Mouse (Mus musculus) midbrain, postnatal 0 days (tissue): Measurements from ENCODE around the gene C1qtnf5. TPM values are rescaled to one million over a fixed set of nuclear protein-coding genes. Genes with fewer than 3 reads are reported as not detected.

ENCODE experiments used
- ATAC-seq: fragments of 200-750 bp; cut with Nextera tagmentation; 2 replicates; pipeline ENCODE4 v1.8.0; 2017; ENCODE audit warnings: moderate number of reproducible peaks, mild to moderate bottlenecking, moderate TSS enrichment, moderate library complexity; ENCODE audit not compliant: low FRiP score
- DNase-seq: peaks from one replicate; pipeline ENCODE4 v3.0.0-alpha.2; 2015; ENCODE audit warnings: low spot score
- H3K27ac ChIP-seq: fragments of 300-500 bp; sonication (generic); 2 replicates; pipeline ENCODE4 v1.5.1; 2014; ENCODE audit warnings: low read depth, mild to moderate bottlenecking, low read length, mixed read lengths
- H3K27me3 ChIP-seq: fragments of 300-500 bp; sonication (generic); 2 replicates; pipeline ENCODE4 v1.6.1; 2014; ENCODE audit warnings: low read length, control low read depth, mixed read lengths; ENCODE audit not compliant: insufficient read depth
- H3K36me3 ChIP-seq: fragments of 300-500 bp; sonication (generic); 2 replicates; pipeline ENCODE4 v1.6.1; 2014; ENCODE audit warnings: low read length, control low read depth, mixed read lengths; ENCODE audit not compliant: insufficient read depth
- H3K4me1 ChIP-seq: fragments of 300-500 bp; sonication (generic); 2 replicates; pipeline ENCODE4 v1.6.1; 2014; ENCODE audit warnings: mild to moderate bottlenecking, control low read depth, antibody characterized with exemption, low read length, mixed read lengths; ENCODE audit not compliant: insufficient read depth
- H3K4me2 ChIP-seq: fragments of 300-500 bp; sonication (generic); 2 replicates; pipeline ENCODE4 v1.6.1; 2014; ENCODE audit warnings: low read depth, mild to moderate bottlenecking, low read length, mixed read lengths; ENCODE audit not compliant: poor library complexity, severe bottlenecking
- H3K4me3 ChIP-seq: fragments of 300-500 bp; sonication (generic); 2 replicates; pipeline ENCODE4 v1.5.1; 2014; ENCODE audit warnings: low read depth, mild to moderate bottlenecking, low read length, moderate library complexity
- H3K9ac ChIP-seq: fragments of 300-500 bp; sonication (generic); replicated peaks from 2 replicates; pipeline ENCODE4 v1.6.1; 2014; ENCODE audit warnings: mild to moderate bottlenecking, low read length, moderate library complexity, mixed read lengths; ENCODE audit not compliant: poor library complexity, severe bottlenecking
- H3K9me3 ChIP-seq: fragments of 300-500 bp; sonication (generic); 2 replicates; pipeline ENCODE4 v1.6.1; 2016; ENCODE audit warnings: low read length, control low read depth
- CTCF ChIP-seq: IDR thresholded peaks from 2 replicates; pipeline ENCODE4 v1.5.1; 2016; ENCODE audit warnings: antibody characterized with exemption, mild to moderate bottlenecking
- WGBS: fragments of 180-500 bp; shearing (Covaris S2); extraction: QIAGEN DNeasy Blood & Tissue Kit; methylation state at CpG from one replicate; pipeline ENCODE4 v1.1.7; 2014; 5-methylcytosine and 5-hydroxymethylcytosine counted together
- polyA plus RNA-seq: library from polyadenylated mRNA; unstranded; fragments of >200 nt; fragmentation: Nextera tagmentation; extraction: Ambion mirVana; gene quantifications from 2 replicates; pipeline ENCODE4 v1.2.1, GENCODE M21; 2015
- total RNA-seq: library from RNA; depleted of rRNA; stranded (reverse); fragments of >200 nt; gene quantifications from 2 replicates; pipeline ENCODE4 v1.2.3, GENCODE M21; 2014

Gene C1qtnf5
- total and polyA plus RNA-seq, 2 experiments from 2014 or later = 9.9 to 29.0 TPM

DNA sequence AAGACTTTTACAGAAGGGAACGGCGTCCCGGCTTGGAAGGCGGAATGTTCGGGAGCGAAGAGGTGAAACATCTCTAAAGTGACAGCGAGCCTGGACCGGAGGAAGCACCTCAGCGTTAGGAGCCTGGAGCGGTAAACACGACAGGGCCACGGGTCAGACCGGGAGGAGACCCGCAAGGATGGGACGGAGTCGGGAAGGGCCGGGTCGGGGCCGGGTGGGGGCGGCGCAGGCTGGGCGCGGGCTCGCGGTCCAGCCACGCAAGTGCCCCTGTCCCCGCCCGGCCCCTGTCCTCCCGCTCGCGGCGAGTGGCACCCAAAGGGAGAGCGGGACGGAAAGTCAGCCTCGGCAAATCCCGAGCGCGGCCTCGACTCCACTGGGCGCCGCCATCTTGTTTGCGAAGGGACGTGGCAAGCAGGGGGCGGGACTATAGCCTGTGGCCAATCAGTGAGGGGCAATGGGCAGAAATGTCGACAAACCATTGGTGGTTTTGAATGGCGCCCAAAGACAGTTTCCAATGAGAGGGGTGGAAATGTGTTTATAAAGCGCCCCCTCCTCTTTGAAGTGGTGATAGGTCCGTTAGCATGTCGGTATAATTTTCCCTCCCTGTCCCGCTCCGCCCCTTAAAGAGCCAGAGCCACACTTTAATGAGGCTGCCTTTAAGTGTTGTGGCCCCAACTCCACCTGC is 6.2 kb downstream of the C1qtnf5 start, which contains the start of the genes Gm49380 and Rnf26:
TSS of gene Gm49380 (minus strand) at position 396 of the 685 bp plus-strand sequence.
TSS of gene Rnf26 (minus strand) at position 413 of the 685 bp plus-strand sequence.
- under 1% methylated on average over 50 of the region's 51 CpGs for WGBS
- H3K9me3 ChIP-seq = no peaks in the 10 kb centered on the region
- H3K36me3 ChIP-seq = no peaks in the 10 kb centered on the region
- DNase-seq (peak; percentile 99), ATAC-seq (peak; percentile 95)
- H3K27me3 ChIP-seq = no peaks in the 10 kb centered on the region
- peaks cover 6% of the 10 kb centered on the region; the same call in 1 of the 2 replicates for H3K4me1 ChIP-seq
- no peak within 1 kb of the TSS for H3K27ac ChIP-seq
- peak; percentile 1; the same call in 1 of the 2 replicates for TF ChIP-seq CTCF
- peak within 1 kb of the TSS; percentile 60 for H3K9ac ChIP-seq
- peak within 1 kb of the TSS; percentile 43 for H3K4me2 ChIP-seq
- peak within 1 kb of the TSS; percentile 73 for H3K4me3 ChIP-seq

DNA sequence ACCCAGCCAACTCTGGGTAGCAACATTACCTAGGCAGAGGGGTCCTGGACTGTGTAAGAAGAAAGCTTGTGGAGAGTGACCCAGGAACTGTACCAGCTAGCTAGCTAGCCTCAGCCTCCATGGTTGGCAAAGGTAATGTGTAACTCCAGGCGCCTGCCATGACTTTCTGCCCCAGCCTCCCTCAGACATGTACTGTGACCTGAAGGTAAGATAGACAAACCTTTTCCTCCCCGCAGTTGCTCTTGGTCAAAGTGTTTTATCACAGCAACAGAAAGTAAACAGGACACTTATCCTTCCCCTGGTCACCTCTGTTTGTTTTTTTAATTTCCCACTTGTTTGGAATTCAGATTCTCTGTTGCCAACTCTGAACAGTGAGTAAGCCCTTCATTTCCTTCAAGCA is 7.4 kb downstream of the C1qtnf5 start:
- no peak overlapping the region for H3K27ac ChIP-seq
- no peaks in the 10 kb centered on the region for H3K9me3 ChIP-seq
- no peaks in the 10 kb centered on the region for H3K4me1 ChIP-seq
- H3K27me3 ChIP-seq = no peaks in the 10 kb centered on the region
- ATAC-seq (no peak), DNase-seq (no peak)
- WGBS = 92% methylated on average over 2 of the region's 2 CpGs
- TF ChIP-seq CTCF = no peak
- no peak overlapping the region for H3K4me3 ChIP-seq
- H3K9ac ChIP-seq = no peak overlapping the region
- no peak overlapping the region for H3K4me2 ChIP-seq
- no peaks in the 10 kb centered on the region for H3K36me3 ChIP-seq

GRCm38 (mm10) chr9:44115599-44115998 is 8.6 kb downstream of the C1qtnf5 start:
- Histone ChIP-seq H3K27me3 (no peaks in the 10 kb centered on the region), H3K36me3 (no peaks in the 10 kb centered on the region), H3K4me2 (no peak overlapping the region), H3K4me1 (no peaks in the 10 kb centered on the region), H3K9ac (no peak overlapping the region), H3K4me3 (no peak overlapping the region), H3K9me3 (no peaks in the 10 kb centered on the region), H3K27ac (no peak overlapping the region)
- TF ChIP-seq CTCF = no peak
- ATAC-seq (no peak), DNase-seq (no peak)
- WGBS = 90% methylated on average over 9 of the region's 9 CpGs

DNA sequence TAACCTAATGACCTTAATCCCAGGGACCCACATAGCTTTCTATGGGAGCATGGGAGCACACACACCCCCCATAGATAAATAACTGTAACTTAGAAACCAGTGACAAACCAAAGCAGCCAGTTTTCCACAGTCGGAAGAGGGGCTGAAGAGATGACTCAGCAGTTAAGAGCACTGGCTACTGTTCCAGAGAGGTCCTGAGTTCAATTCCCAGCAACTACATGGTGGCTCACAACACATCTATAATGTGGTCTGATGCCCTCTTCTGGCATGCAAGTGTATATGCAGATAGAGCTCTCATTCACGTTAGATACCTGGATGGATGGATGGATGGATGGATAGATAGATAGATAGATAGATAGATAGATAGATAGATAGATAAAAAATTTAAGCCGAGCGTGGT is 9.1 kb downstream of the C1qtnf5 start:
- Histone ChIP-seq H3K4me3 (no peak overlapping the region), H3K4me1 (no peaks in the 10 kb centered on the region), H3K9me3 (no peaks in the 10 kb centered on the region), H3K4me2 (no peak overlapping the region), H3K27ac (no peak overlapping the region), H3K9ac (no peak overlapping the region), H3K27me3 (no peaks in the 10 kb centered on the region), H3K36me3 (no peaks in the 10 kb centered on the region)
- peak; percentile 31 for TF ChIP-seq CTCF
- DNase-seq (no peak), ATAC-seq (no peak)
- WGBS = 88% methylated on average over 4 of the region's 4 CpGs

DNA sequence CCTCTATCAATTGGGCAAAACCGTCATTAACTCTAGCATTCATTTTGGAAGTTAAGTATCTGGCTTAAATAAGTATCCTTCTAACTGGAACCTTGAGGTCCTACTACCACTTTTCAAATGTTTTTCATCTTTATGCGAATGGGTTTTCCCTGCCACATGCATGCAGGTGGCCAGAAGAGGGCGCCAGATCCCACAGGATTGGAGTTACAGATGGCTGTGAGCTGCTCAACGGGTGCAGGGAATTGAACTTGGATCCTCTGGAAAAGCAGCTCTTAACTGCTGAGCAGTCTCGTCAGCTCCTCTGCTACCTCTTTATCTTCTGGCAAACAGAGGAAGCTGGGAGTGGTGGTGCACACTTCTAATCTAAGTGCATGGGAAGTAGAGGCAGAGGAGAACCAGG is 12.0 kb downstream of the C1qtnf5 start:
- peak; percentile 57 for TF ChIP-seq CTCF
- Histone ChIP-seq H3K27ac (no peak overlapping the region), H3K36me3 (no peaks in the 10 kb centered on the region), H3K4me3 (no peak overlapping the region), H3K9me3 (no peaks in the 10 kb centered on the region), H3K4me2 (no peak overlapping the region), H3K9ac (no peak overlapping the region), H3K4me1 (no peaks in the 10 kb centered on the region), H3K27me3 (no peaks in the 10 kb centered on the region)
- DNase-seq (no peak), ATAC-seq (no peak)
- WGBS = 49% methylated on average over 5 of the region's 5 CpGs

DNA sequence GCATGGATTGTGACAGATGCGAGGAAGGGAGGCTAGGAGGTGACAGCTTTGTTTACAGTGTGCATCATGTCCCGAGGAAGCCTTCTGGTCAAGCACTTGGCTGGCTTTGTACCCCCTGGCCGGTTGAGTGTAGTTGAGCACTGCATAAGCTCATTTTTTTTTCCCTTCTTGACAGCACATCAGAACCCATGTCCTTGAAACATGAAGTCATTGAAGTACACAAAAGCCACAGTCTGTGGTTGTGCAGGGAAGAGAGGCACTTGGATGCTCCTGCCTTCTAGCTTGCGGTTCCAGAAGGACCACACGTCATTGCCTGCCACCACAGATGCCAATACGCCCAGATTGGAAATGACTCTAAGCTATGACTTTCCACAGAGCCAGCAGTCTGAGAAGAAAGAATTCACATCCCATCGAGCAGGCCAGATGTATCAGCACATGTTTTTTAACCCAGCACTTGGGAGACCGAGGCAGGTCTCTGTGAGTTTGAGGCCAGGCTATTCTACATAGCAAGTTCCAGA is 13.0 kb downstream of the C1qtnf5 start:
- no peak for TF ChIP-seq CTCF
- ATAC-seq = no peak
- H3K9me3 ChIP-seq = no peaks in the 10 kb centered on the region

More for the DNA sequence above, 13.0 kb downstream of the C1qtnf5 start:
- WGBS = 86% methylated on average over 8 of the region's 8 CpGs
- no peak overlapping the region for H3K4me2 ChIP-seq
- no peak overlapping the region for H3K4me3 ChIP-seq
- no peaks in the 10 kb centered on the region for H3K36me3 ChIP-seq
- no peaks in the 10 kb centered on the region for H3K4me1 ChIP-seq
- H3K27ac ChIP-seq = no peak overlapping the region
- H3K9ac ChIP-seq = no peak overlapping the region
- H3K27me3 ChIP-seq = no peaks in the 10 kb centered on the region
- DNase-seq = no peak
